Comparison of ENCODE assay signal across 22 mouse cellular contexts in genomic region chr11:100904580-100905351, GRCm38 (mm10). TPM values are rescaled to one million over a fixed set of nuclear protein-coding genes. Genes with fewer than 3 reads are reported as not detected.
DNase-seq lines count a peak whose midpoint lies in the region; ATAC-seq and TF ChIP-seq lines count a peak whose summit lies in the region.
"Had no signal": no experiment of that assay in that cellular context is flagged by ENCODE, and none has a peak within 500 bp of the region (broad histone marks: within the 10 kb centered on the region; RNA-seq: fewer than 3 reads in every experiment).

No protein-coding gene starts in this region.

- no peak for DNase-seq in forebrain, embryonic 11.5 days (ENCODE audit: low spot score)
- no peak for DNase-seq in heart, postnatal 36 days
- DNase-seq: adrenal gland, postnatal 36 days; cerebellum, postnatal 14 days; gastrocnemius, postnatal 10 days; kidney, adult 9 months; kidney, postnatal 36 days; liver; lung, adult 2 months; lung, postnatal 36 days; right cerebral cortex, adult 18-20 months; spleen, adult 18-20 months; thymus, postnatal 25 days had no signal

- H3K27ac ChIP-seq in forebrain, embryonic 11.5 days (ENCODE audit: low read depth, low read length), result no peak overlapping the region
- H3K27ac ChIP-seq in forebrain, embryonic 13.5 days, result no peak overlapping the region
- H3K27ac ChIP-seq: midbrain, embryonic 15.5 days had no signal

- WGBS in forebrain, embryonic 11.5 days, result 75% methylated on average over 19 of the region's 20 CpGs
- 76% methylated on average over 14 of the region's 20 CpGs for WGBS in forebrain, embryonic 13.5 days

- no peak for ATAC-seq in megakaryocyte, adult 5-6 weeks (ENCODE audit: poor library complexity, severe bottlenecking)
- 0 out of 2 replicates have a peak, but pooled peaks have one; percentile 30 for ATAC-seq in granulocyte monocyte progenitor cell, adult 5-6 weeks (replicated peaks; ENCODE audit: poor library complexity, severe bottlenecking)
- ATAC-seq in neutrophil, adult 5-6 weeks (ENCODE audit: extremely low read depth, insufficient number of reproducible peaks, low FRiP score, poor library complexity, severe bottlenecking), result 0 out of 2 replicates have a peak, but pooled peaks have one; percentile 23
- no peak for ATAC-seq in forebrain, embryonic 11.5 days (replicated peaks; ENCODE audit: low FRiP score)
- no peak for ATAC-seq in forebrain, embryonic 13.5 days
- ATAC-seq: hindbrain, embryonic 16.5 days; midbrain, embryonic 15.5 days had no signal

- H3K4me3 ChIP-seq in megakaryocyte, embryonic 14.5 days (replicated peaks), result peak overlapping the region; percentile 56
- H3K4me3 ChIP-seq in E14TG2a.4 (replicated peaks; ENCODE audit: low read length), result peak overlapping the region; percentile 8; the same call in 1 of the 2 replicates
- H3K4me3 ChIP-seq in forebrain, embryonic 11.5 days (ENCODE audit: low read depth, low read length), result no peak overlapping the region
- H3K4me3 ChIP-seq in forebrain, embryonic 13.5 days, result no peak overlapping the region
- H3K4me3 ChIP-seq: midbrain, embryonic 15.5 days had no signal

- no peaks in the 10 kb centered on the region for H3K9me3 ChIP-seq in megakaryocyte, embryonic 14.5 days
- H3K9me3 ChIP-seq in E14TG2a.4 (ENCODE audit: low read length), result no peaks in the 10 kb centered on the region
- no peaks in the 10 kb centered on the region; the same call in 1 of the 2 replicates for H3K9me3 ChIP-seq in forebrain, embryonic 11.5 days (ENCODE audit: control insufficient read depth, low read length)
- H3K9me3 ChIP-seq in forebrain, embryonic 13.5 days (replicated peaks), result no peaks in the 10 kb centered on the region

- peaks cover 57% of the 10 kb centered on the region for H3K4me1 ChIP-seq in megakaryocyte, embryonic 14.5 days
- H3K4me1 ChIP-seq in E14TG2a.4 (replicated peaks; ENCODE audit: low read depth, low read length), result peaks cover 19% of the 10 kb centered on the region
- no peaks in the 10 kb centered on the region for H3K4me1 ChIP-seq in forebrain, embryonic 11.5 days (replicated peaks; ENCODE audit: control insufficient read depth, insufficient read depth, low read length)
- no peaks in the 10 kb centered on the region for H3K4me1 ChIP-seq in forebrain, embryonic 13.5 days
- H3K4me1 ChIP-seq: midbrain, embryonic 15.5 days had no signal

- peaks cover 96% of the 10 kb centered on the region for H3K36me3 ChIP-seq in megakaryocyte, embryonic 14.5 days (replicated peaks; ENCODE audit: low read length)
- peaks cover 93% of the 10 kb centered on the region for H3K36me3 ChIP-seq in E14TG2a.4 (ENCODE audit: insufficient read depth, low read length)
- H3K36me3 ChIP-seq in forebrain, embryonic 11.5 days (ENCODE audit: control insufficient read depth, insufficient read depth, low read length), result no peaks in the 10 kb centered on the region; the same call in 1 of the 2 replicates
- H3K36me3 ChIP-seq in forebrain, embryonic 13.5 days (ENCODE audit: poor library complexity, severe bottlenecking), result peaks cover 55% of the 10 kb centered on the region

- intact Hi-C loops in heart, postnatal 36 days (cut with DNase I), result no loop called here

- no peak for TF ChIP-seq CTCF in E14TG2a.4 (conservative IDR thresholded peaks at IDR 0.05; ENCODE audit: low read length)

- H3K9ac ChIP-seq in forebrain, embryonic 11.5 days (ENCODE audit: low read length), result no peak overlapping the region
- H3K9ac ChIP-seq in forebrain, embryonic 13.5 days, result no peak overlapping the region
- H3K9ac ChIP-seq: midbrain, embryonic 15.5 days had no signal

- H3K27me3 ChIP-seq in megakaryocyte, embryonic 14.5 days (replicated peaks), result no peaks in the 10 kb centered on the region
- H3K27me3 ChIP-seq in E14TG2a.4 (ENCODE audit: insufficient read depth, low read length), result no peaks in the 10 kb centered on the region
- H3K27me3 ChIP-seq in forebrain, embryonic 11.5 days (ENCODE audit: control insufficient read depth, insufficient read depth, low read length), result no peaks in the 10 kb centered on the region
- no peaks in the 10 kb centered on the region for H3K27me3 ChIP-seq in forebrain, embryonic 13.5 days
- H3K27me3 ChIP-seq: midbrain, embryonic 15.5 days had no signal

- no peak overlapping the region for H3K4me2 ChIP-seq in forebrain, embryonic 11.5 days (ENCODE audit: low read depth, low read length, severe bottlenecking)
- no peak overlapping the region for H3K4me2 ChIP-seq in forebrain, embryonic 13.5 days
- H3K4me2 ChIP-seq: heart, embryonic 11.5 days; midbrain, embryonic 15.5 days had no signal

RNA-seq across cellular contexts. Expression of gene Stat3, which starts 34.6 kb away (rescaled TPM):
- polyA plus RNA-seq in megakaryocyte, embryonic 14.5 days (2012; ENCODE audit: insufficient read depth, low replicate concordance), result 63.3 and 82.6 TPM in 2 replicates
- total RNA-seq in megakaryocyte, adult 5-6 weeks (2015), result 61.5 and 79.5 TPM in 2 replicates
- total RNA-seq in megakaryocyte, adult 5-6 weeks (2017), result 103 and 184 TPM in 2 replicates
- total RNA-seq in granulocyte monocyte progenitor cell, adult 5-6 weeks (2014; fragmentation: Nextera tagmentation), result 51.6 and 54.7 TPM in 2 replicates
- total RNA-seq in granulocyte monocyte progenitor cell, adult 5-6 weeks (2017), result 52.1 and 80.7 TPM in 2 replicates
- 383 and 443 TPM in 2 replicates for total RNA-seq in neutrophil, adult 5-6 weeks (2017)
- 26.2 and 27.8 TPM in 2 replicates for polyA plus RNA-seq in forebrain, embryonic 11.5 days (2014; fragmentation: Nextera tagmentation; extraction: Ambion mirVana)
- 24.6 and 29.1 TPM in 2 replicates for polyA plus RNA-seq in forebrain, embryonic 13.5 days (2015; fragmentation: Nextera tagmentation; extraction: Ambion mirVana)
- total RNA-seq in heart, postnatal 36 days (2021), result 10 to 100 TPM; 93.5 to 93.9 TPM

RNA-seq across cellular contexts. Expression of gene Stat5a, which starts 45.6 kb away (rescaled TPM):
- polyA plus RNA-seq in megakaryocyte, embryonic 14.5 days (2012; ENCODE audit: insufficient read depth, low replicate concordance), result 2.3 and 3.9 TPM in 2 replicates
- 20.0 and 22.5 TPM in 2 replicates for total RNA-seq in megakaryocyte, adult 5-6 weeks (2015)
- 22.5 and 23.7 TPM in 2 replicates for total RNA-seq in megakaryocyte, adult 5-6 weeks (2017)
- 33.7 and 36.6 TPM in 2 replicates for total RNA-seq in granulocyte monocyte progenitor cell, adult 5-6 weeks (2014; fragmentation: Nextera tagmentation)
- total RNA-seq in granulocyte monocyte progenitor cell, adult 5-6 weeks (2017), result 28.9 and 29.0 TPM in 2 replicates
- total RNA-seq in neutrophil, adult 5-6 weeks (2017), result 20.9 and 22.5 TPM in 2 replicates
- polyA plus RNA-seq in forebrain, embryonic 11.5 days (2014; fragmentation: Nextera tagmentation; extraction: Ambion mirVana), result 1.3 and 1.5 TPM in 2 replicates
- polyA plus RNA-seq in forebrain, embryonic 13.5 days (2015; fragmentation: Nextera tagmentation; extraction: Ambion mirVana), result 0.85 and 1.2 TPM in 2 replicates
- 10 to 100 TPM; 19.8 to 24.1 TPM for total RNA-seq in heart, postnatal 36 days (2021)

RNA-seq across cellular contexts. Expression of gene Stat5b, which starts 54.2 kb away (rescaled TPM):
- polyA plus RNA-seq in megakaryocyte, embryonic 14.5 days (2012; ENCODE audit: insufficient read depth, low replicate concordance), result 5.7 and 12.8 TPM in 2 replicates
- total RNA-seq in megakaryocyte, adult 5-6 weeks (2015), result 40.9 and 47.6 TPM in 2 replicates
- total RNA-seq in megakaryocyte, adult 5-6 weeks (2017), result 50.6 and 53.2 TPM in 2 replicates
- total RNA-seq in granulocyte monocyte progenitor cell, adult 5-6 weeks (2014; fragmentation: Nextera tagmentation), result 35.5 and 40.5 TPM in 2 replicates
- 36.8 and 37.1 TPM in 2 replicates for total RNA-seq in granulocyte monocyte progenitor cell, adult 5-6 weeks (2017)
- total RNA-seq in neutrophil, adult 5-6 weeks (2017), result 103 and 108 TPM in 2 replicates
- 18.7 and 19.1 TPM in 2 replicates for polyA plus RNA-seq in forebrain, embryonic 11.5 days (2014; fragmentation: Nextera tagmentation; extraction: Ambion mirVana)
- polyA plus RNA-seq in forebrain, embryonic 13.5 days (2015; fragmentation: Nextera tagmentation; extraction: Ambion mirVana), result 11.1 and 14.0 TPM in 2 replicates
- 10 to 100 TPM; 62.7 to 62.8 TPM for total RNA-seq in heart, postnatal 36 days (2021)

Comparison
In these comparisons a context has a peak if more than half of its experiments do, and no peak if none do; other contexts are left out.
1. H3K4me3 ChIP-seq: peak in megakaryocyte, embryonic 14.5 days (single experiment) and E14TG2a.4 (single experiment); none in forebrain, embryonic 11.5 days (single experiment) and forebrain, embryonic 13.5 days (single experiment).
2. ATAC-seq: peak in granulocyte monocyte progenitor cell, adult 5-6 weeks (single experiment) and neutrophil, adult 5-6 weeks (single experiment); none in megakaryocyte, adult 5-6 weeks (single experiment), forebrain, embryonic 11.5 days (single experiment) and forebrain, embryonic 13.5 days (single experiment).